Mouse (Mus musculus): ENCODE results near the gene Col8a1.

The Col8a1 gene

DNA sequence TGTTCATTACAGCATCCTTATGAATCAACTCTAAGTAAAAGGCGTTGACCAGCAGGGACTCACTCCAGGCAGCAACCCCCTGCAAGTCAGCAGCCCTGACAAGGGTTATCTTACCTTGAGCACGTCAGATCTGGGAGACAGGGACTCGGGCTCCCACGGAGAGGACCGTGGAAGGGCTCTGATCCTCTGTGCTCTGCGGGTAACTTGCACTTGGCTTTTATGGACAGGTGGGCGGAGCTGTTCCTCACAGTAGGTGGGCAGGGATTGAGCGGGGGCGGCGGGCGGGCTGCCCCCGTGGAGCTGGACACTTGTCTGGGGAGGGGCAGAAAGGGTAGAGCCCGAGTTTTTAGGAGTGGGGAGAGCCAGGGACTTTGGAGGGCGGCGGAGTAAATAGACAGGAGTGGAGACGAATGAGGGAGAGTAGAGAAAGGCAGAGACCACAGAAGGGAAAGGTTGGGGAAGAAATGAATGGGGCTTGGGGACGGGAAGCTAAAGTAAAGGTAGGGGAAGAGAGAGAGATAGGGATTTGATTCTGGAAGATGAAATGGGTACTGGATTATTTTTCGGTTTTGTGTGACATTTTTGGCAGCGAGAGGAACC is at the start of gene Col8a1:
Col8a1 (minus strand) TSS at position 212 of the 600 bp plus-strand sequence.
- 0 out of 2 replicates have a peak, but pooled peaks have one; percentile 47 for ATAC-seq (ENCODE audit: insufficient number of reproducible peaks, low FRiP score, low TSS enrichment)

DNA sequence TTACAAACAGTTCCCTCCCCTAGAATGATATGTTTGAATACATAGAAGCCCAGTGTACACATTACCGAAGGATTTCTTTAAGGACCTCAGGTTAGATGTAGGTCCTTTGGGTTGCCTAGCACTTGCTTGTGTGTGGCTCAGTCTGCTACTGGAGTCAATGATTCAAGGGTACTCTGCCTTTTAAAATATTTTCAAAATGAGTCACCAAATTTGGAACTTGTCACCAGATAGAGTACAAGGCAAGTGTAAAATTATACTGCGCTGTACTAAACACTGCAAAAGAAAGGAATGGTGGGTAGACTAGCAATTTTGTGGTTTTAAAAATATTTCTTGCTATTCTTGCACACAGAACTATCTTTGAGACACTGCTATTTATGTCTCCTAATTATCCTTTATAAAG is 47.3 kb upstream of the Col8a1 start:
- ATAC-seq (ENCODE audit: insufficient number of reproducible peaks, low FRiP score, low TSS enrichment), result no peak

DNA sequence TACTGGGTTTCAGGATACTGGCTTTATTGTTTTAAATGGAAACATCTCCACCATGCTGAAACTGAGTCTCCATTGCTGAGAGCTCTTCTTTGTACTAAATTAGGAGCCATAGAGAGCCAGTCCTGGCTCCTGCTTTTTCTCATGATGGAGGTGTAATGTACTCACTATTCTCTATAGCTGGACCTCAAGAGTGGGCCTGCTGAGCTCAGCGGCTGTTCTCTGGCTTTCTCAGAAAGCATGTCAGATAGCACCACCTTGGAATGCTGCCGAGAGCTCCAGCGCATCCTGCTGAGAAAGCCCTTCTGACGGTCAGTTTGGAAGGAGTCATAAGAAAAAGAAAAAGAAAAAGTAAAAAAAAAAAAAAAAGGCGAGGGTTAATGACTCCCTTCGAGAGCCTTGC is 41.8 kb upstream of the Col8a1 start:
- peak; percentile 89 for ATAC-seq (ENCODE audit: insufficient number of reproducible peaks, low FRiP score, low TSS enrichment)

DNA sequence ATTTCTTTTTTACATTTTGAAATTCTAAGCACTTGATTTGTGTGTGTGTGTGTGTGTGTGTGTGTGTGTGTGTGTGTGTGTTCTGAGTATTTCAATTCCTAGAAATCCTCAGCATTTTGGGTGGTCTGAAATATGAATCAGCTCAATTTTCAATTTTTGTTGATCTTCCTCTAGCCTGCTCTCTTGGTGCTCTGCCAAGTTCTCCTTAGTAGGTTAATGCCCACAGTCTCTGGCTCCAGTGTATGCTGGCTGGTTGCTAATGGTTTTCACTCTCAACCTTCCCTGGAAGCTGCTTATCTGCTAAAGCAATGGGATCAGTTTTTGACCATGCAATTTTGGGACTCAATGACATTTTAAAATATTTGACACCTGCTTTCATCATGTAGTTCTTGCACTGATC is 24.5 kb upstream of the Col8a1 start:
- no peak for ATAC-seq (ENCODE audit: insufficient number of reproducible peaks, low FRiP score, low TSS enrichment)

DNA sequence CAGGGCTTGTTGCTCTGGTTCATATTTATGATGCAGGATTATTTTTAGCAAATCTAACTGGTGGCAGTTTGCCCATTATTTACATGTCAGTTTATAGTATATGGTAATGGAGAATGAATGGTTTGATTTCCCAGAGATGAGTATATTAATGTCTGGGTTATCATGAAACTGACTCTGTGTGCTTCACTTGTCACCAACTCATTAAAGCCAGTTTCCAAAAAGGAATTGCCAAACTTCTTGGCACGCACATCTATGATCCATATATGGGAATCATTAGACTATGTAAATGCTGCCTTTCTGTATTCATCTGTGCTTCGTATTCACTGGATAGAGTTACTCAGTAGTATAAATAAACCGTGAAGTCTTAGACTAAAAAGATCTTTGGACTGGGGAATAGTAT is 11.1 kb upstream of the Col8a1 start:
- no peak for ATAC-seq (ENCODE audit: insufficient number of reproducible peaks, low FRiP score, low TSS enrichment)

DNA sequence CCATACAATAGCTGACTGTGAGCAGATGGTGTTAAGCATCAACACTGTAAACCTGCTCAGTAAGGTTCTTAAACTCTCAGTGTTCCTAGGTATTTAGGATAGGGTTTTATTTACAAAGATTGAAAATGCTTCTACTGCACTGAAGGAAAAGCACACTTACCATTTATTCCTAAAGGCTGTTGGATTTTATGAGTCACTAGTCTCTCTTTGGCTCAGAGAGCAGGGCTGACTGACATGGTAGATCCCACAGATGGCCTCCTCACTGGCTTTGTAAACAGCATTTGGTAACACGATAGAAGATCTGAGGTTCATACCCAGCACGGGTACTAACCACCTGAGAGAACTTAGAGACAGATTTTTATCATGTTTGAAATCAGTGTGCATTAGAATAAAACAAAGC is 5.3 kb upstream of the Col8a1 start:
- ATAC-seq (ENCODE audit: insufficient number of reproducible peaks, low FRiP score, low TSS enrichment), result no peak

DNA sequence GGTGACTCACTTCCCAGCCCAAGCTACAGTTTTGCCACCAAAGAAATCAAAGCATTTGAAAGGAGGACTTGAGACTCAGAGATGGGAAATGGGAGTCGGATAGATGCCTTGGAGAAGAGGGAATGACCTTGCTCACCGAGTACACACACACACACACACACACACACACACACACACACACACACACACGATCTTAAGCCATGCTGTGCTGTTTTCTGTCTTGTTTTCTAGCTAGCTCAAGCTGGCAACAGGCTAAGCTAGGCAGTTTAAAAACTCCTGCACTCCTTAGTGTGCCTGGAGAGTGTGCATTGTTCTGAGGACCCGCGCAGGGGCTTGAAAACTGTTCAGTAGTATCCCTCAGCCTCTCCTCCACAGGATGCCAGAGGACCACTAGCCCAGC is 1.2 kb upstream of the Col8a1 start:
- ATAC-seq (ENCODE audit: insufficient number of reproducible peaks, low FRiP score, low TSS enrichment), result 0 out of 2 replicates have a peak, but pooled peaks have one; percentile 29

DNA sequence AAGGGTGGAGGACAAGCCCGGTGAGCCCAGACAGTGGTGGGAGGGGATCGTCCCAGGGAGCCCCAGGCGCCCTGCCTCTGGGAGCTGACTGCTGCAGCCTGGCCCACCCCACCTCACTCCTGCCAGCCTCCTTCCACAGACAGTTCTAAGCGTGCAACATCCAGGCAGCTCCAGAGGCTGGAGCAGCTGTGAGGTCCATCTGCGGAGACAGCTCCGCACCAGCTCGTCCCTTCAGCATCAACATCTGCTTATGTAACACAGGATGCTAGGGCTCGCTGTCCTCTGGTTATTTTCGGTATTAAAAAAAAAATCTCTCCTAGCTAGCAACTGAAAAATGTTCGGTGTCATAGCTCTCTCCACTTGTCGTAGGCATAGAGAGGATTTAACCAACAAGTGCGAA is 704 bp upstream of the Col8a1 start:
- peak; percentile 58 for ATAC-seq (ENCODE audit: insufficient number of reproducible peaks, low FRiP score, low TSS enrichment)

DNA sequence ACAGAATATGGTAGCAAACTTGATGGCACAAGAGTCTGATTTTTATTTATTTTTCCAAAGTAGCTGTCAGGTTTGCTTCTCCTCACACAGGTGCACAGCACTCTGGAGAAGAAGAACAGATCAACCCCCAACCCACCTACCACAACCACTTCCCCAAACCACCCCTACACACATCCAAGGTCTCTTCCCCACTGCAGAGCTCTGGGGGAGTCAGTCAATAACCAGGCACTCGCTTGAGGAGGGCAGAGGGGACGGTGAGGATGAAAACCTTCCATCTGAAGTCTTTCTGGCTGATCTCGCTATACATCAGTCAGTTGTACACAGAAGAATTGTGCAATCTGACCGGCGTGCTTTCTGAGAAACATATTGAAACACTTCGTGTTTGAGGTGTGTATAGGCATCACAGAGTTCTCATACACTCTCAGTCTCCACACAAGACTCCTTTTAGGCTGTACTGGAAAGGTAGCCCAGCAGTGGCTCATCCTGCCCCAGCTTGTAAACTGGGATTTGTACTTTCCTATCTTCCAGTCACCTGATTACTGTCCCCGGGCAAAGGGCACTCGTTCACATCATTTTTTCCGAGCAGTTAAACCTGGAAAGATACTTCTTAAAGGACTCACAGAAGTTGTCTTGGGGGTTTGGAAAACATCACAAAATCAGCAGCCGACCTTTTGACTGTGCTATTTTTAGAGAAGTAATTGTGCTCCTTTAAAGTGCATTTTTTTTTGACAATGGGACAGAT is 827 bp downstream of the Col8a1 start:
- ATAC-seq (ENCODE audit: insufficient number of reproducible peaks, low FRiP score, low TSS enrichment), result no peak

DNA sequence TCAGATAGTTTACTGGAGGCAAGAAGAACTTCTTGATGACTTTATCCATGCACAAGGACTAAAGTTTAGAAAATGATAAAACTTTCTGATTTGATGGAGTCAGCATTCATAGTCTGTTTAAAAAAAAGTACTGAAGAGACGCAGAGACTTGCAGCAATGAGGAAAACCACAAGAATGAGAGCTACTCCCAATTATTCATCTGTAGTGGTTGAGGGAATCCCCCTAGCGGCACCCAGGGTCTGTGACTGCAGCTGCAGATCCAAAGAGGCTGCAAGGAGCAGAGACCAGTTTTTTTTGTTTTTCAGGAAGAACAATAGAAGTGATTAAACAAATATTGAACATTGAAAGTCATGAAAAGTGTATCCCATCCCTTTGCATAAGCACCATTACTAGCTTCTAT is 4.0 kb downstream of the Col8a1 start:
- no peak for ATAC-seq (ENCODE audit: insufficient number of reproducible peaks, low FRiP score, low TSS enrichment)

DNA sequence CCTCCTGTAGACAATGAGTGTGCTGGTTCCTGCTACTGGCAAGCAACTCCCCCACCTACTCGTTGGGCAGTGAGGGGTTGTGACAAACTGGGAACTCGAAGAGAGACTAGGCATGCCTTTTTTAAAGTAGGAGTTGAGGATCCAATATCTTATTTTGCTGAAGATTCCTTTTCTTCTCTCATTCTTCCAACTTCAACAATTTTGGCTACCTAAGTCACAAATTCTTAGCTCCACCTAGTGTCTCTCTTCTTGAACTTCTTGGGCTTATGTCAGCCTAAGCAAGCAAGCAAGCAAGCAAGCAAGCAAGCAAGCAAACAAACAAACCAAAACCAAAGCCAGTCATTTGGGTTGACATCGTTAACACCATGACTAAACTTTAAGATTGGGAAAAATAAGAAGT is 6.4 kb downstream of the Col8a1 start:
- ATAC-seq (ENCODE audit: insufficient number of reproducible peaks, low FRiP score, low TSS enrichment), result no peak

DNA sequence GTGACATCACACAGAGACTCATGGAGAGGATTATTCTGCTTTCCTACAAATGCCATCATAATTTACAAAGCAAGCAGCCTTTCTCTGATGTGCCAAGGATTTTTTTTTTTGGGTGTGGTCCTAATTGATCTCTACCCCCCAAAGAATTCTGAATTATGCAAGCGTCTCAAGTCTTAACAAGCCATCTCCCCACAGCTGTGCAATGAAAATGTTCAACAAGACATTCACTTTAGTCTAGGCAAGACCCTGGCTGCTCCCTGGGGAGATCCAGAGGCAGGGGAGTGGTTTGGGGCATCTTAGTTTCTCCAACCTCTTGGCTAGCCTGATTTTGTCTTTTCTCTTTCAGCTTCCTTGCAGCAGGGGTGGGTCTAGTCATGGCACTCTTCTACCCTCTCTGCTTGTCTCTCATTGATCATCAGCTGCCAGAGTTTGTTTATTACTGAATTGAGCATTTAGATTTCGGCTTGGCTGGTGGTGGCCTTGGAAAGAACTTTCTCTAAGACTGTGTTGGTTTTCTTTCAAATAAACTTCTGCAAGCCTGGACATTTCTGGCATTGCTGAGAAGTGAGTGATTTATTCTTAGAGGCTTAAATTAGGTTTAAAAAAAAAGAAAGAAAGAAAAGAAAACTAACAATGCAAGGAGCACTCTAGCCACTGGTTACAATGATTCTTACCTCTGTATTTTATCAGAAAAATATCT is 7.0 kb downstream of the Col8a1 start:
- ATAC-seq (ENCODE audit: insufficient number of reproducible peaks, low FRiP score, low TSS enrichment), result no peak

DNA sequence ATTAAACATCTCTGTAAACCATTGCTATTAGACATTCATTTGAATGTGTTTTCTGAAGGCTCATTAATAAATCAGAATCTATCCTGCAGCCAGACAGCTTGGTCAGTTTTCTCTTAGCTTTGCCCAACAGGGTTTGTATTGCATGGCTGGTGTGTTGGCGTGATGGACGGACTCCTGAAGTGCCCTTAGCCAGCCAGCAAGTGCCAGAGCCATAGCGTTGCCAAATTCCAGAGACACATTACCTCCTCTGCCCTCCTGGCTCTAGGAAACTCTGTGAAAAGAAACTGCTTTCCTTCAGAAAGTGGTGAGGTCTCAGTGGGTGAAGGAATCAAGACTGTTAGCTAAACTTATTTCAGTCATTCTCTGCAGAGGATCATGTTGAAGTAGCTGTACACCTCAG is 14.4 kb downstream of the Col8a1 start:
- no peak for ATAC-seq (ENCODE audit: insufficient number of reproducible peaks, low FRiP score, low TSS enrichment)

DNA sequence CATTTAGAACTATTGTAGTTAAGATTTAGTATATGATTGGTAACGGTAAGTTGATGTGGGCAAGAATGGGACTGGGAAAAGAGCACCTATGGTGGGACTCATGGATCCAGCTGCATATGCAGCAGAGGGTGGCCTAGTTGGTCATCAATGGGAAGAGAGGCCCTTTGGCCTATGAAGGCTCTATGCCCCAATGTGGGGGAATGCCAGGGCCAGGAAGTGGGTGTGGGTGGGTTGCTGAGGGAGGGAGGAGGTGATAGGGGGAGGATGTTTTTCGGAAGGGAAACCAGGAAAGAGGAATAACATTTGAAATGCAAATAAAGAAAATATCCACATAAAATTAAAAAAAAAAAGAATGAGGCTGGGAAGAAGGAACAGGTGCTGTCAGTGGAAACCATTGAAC is 19.6 kb downstream of the Col8a1 start:
- ATAC-seq (ENCODE audit: insufficient number of reproducible peaks, low FRiP score, low TSS enrichment), result no peak

DNA sequence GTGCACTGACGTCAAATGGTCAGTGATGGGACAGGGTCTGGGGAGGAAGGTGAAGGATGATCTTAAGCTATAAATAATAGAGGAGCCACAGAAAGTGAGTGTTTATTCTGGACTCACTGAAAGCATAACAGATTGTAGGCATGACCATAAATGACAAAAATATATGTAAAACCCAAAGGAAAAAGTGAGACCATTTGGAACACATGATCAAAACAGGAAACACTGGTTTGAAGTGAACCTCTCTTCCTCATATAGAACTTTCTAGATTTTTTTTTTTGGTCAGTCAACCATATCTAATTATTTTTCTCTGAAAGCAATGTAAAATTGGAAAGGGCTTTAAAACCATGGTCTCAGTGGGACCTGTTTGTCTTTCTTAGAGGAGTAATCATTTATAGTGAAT is 21.0 kb downstream of the Col8a1 start:
- no peak for ATAC-seq (ENCODE audit: insufficient number of reproducible peaks, low FRiP score, low TSS enrichment)

DNA sequence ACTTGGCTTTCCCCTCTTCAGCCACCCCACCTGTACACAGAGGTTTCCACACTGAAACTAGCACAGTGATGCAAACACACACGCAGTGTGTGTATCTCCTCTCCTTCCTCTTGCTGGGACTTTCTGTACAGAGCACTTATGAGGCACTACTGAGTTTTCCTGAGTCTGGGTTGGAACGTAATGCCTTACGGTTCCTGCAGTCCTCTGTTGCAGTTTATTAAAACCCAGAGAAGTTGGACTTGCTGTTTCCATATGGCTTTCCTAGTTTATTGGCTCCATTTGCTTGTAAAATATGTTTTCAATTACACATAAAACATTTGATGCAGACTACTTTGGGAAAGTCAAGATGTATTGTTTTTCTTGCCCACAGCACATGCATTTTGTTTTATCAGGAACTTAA is 21.4 kb downstream of the Col8a1 start:
- ATAC-seq (ENCODE audit: insufficient number of reproducible peaks, low FRiP score, low TSS enrichment), result no peak

DNA sequence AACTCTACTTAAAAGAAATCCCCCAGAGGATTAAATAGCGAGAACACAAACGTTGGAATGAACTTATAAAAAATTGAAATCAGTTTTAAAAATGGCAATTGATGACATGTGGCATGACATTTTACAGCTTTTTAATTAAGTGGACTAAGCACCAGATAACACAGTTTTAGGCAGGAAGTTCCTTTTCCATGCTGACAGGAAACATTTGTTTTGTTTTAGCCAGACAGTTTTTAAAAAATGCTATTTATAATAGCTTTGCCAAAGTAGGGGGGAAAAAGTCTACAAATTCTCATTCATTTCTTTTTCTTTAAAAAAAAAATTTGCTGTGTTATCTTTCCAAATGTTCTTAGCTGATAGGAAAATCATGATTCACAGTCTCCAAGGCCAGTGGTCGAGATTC is 29.6 kb downstream of the Col8a1 start:
- ATAC-seq (ENCODE audit: insufficient number of reproducible peaks, low FRiP score, low TSS enrichment), result no peak

DNA sequence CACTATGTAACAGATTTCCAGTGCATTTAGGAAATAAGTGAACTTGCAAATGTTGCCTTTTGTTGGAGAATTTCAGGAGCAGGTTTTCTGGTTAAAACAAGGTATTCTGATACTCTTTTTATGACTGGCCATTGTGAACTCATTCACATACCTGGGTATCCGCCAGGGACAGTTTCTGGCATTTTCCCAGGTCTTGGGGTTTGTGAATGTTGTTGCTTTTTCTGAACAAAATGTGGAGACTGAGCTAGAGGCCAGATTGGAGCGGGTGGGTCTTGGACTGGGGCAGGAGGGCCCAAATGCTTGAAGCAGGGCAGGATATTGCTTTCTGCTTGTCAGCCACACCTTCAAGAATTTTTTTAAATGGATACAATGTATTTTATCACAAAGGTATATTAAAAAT is 35.6 kb downstream of the Col8a1 start:
- no peak for ATAC-seq (ENCODE audit: insufficient number of reproducible peaks, low FRiP score, low TSS enrichment)

DNA sequence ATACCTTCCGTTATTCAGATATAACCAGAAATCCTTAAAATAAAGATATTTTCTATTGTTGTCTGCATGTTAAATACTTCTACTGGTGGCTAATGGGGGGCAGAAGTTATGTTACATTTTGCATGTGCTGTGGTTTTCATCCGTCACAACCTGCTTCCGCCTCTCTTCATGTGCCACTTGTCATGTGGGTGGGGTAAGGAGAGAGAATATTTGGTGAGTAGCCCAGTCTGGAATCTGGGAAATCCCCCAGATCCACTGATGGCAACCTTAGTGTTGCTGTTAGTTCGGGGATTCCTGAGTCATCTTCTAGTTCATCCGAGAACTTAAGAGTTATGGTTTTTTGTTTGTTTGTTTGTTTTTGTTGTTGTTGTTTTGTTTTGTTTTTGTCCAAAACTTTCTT is 55.8 kb downstream of the Col8a1 start:
- ATAC-seq (ENCODE audit: insufficient number of reproducible peaks, low FRiP score, low TSS enrichment), result no peak

DNA sequence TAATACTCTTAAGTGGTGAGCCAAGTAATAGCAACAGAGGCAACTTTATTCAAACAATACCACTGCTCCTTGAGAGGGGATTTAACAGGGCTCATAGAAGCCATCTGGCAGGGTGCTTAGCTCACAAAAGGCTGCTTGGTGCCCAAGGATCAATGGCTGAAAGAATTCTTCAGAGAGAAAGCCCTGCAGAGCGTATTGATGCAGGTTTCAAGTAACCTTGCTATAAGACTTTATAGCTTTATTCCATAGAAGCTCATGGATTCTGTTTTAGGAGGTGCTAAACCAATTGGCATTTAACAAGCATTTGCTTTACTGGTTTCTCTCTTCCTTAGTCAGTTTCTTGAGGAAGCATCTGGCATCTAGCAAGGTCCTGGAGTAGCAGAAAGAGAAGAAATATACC is 59.8 kb downstream of the Col8a1 start:
- ATAC-seq (ENCODE audit: insufficient number of reproducible peaks, low FRiP score, low TSS enrichment), result no peak

DNA sequence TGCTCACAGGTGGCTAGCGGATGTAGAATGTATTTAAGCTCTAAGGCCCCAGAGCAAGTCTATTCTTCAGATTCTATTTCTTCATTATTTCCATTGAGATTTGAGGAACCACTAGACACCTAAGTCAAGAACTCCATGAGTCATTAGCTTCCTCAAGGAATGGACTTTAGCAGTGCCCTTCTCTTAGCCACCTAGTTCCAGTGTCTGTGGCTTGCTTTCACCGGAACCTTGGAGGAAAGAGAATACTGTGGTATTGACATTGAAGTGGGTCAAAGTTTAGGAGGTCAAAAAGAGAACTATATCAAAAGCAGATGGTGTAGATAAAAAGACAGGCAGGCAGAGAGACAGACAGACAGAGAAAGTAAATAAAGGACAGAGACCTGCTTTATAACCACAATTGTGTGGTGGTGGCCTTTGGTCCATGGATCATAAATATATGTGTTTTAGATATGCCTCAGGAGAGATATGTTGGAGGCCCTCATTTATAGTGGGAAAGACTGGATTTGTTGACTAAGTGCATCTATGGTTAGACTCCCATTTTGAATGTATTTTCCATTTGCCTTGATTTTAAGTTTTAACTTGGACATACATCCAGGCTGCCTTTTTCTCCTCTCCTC is 60.5 kb downstream of the Col8a1 start:
- no peak for ATAC-seq (ENCODE audit: insufficient number of reproducible peaks, low FRiP score, low TSS enrichment)
